12 mouse cellular contexts compared by ENCODE assay signal in the genomic region with DNA sequence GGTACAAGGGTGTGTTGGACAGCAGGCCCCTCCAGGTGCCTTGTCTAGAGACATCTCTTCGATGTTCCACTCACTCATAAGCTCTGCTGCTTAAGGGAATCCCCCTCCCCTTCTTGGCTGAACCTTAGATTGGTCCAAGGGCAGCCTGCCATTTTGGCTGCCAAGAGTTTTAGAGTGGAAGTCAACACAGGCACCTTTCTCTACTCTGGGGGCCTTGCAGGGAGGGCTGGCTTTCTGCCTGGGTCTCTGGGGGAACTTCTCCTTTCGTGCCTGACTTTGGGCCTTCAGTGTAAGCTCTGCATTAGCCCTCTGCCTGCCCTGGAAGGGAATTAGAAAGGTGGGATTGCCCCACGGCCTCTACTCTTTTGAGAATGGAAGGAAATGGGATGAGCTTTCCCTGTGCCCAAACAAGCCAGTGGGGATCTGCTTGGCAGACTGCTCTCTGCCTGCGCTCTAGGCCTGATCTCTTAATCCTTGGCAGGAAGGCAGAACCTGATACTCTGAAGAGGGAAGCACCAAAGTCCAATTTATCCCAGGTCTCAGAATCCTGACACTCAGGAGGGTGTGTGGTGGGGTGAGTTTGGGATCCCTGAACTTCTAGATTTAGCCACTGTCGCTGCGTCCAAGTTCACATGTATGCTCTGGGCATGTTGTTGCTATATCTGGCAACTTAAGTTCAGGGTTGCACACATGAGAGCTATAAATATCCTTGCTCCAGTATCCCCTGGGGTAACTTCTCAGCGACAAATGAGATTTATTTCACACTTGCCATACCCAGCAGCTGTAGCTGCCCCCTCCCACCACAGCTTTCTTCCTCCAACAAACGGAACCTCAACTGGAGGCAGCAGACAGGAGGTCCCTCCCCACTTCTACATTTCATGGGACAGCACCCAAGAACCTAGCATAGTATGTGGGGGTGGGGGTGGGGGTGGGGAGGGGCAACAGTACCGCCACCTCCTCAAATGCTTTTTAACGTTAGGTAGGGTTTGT. TPM values are rescaled to one million over a fixed set of nuclear protein-coding genes. Genes with fewer than 3 reads are reported as not detected.
DNase-seq lines count a peak whose midpoint lies in the region; ATAC-seq and TF ChIP-seq lines count a peak whose summit lies in the region.
"Had no signal": no experiment of that assay in that cellular context is flagged by ENCODE, and none has a peak within 500 bp of the region (broad histone marks: within the 10 kb centered on the region; RNA-seq: fewer than 3 reads in every experiment).

No protein-coding gene starts in this region.

- H3K4me2 ChIP-seq in midbrain, postnatal 0 days (ENCODE audit: low read depth, low read length, poor library complexity, severe bottlenecking), result no peak overlapping the region
- no peak overlapping the region for H3K4me2 ChIP-seq in midbrain, embryonic 16.5 days (ENCODE audit: low read length)
- peak overlapping the region; percentile 57 for H3K4me2 ChIP-seq in heart, embryonic 16.5 days (ENCODE audit: low read depth, low read length)

- TF ChIP-seq POLR2A in bone marrow macrophage, adult 2 months (IDR thresholded peaks at IDR 0.05; ENCODE audit: borderline replicate concordance, low read depth, low read length), result no peak

- intact Hi-C loops in heart, postnatal 36 days (cut with DNase I), result no loop called here

- no peaks in the 10 kb centered on the region for H3K27me3 ChIP-seq in midbrain, postnatal 0 days (ENCODE audit: insufficient read depth, low read length)
- no peaks in the 10 kb centered on the region for H3K27me3 ChIP-seq in midbrain, embryonic 16.5 days (ENCODE audit: control insufficient read depth, insufficient read depth, low read depth, low read length)
- no peaks in the 10 kb centered on the region for H3K27me3 ChIP-seq in heart, embryonic 16.5 days (ENCODE audit: control insufficient read depth, insufficient read depth, low read length)

- H3K4me1 ChIP-seq in midbrain, postnatal 0 days (ENCODE audit: insufficient read depth, low read length), result peaks cover 6% of the 10 kb centered on the region; the same call in 1 of the 2 replicates
- H3K4me1 ChIP-seq in midbrain, embryonic 16.5 days (ENCODE audit: control insufficient read depth, insufficient read depth, low read length), result peaks cover 16% of the 10 kb centered on the region
- H3K4me1 ChIP-seq in bone marrow macrophage, adult 2 months (ENCODE audit: control insufficient read depth, insufficient read depth, low read length), result peaks cover 69% of the 10 kb centered on the region
- H3K4me1 ChIP-seq in heart, embryonic 16.5 days (ENCODE audit: control insufficient read depth, insufficient read depth, low read length), result peaks cover 51% of the 10 kb centered on the region

- H3K4me3 ChIP-seq in midbrain, postnatal 0 days (ENCODE audit: low read depth, low read length), result no peak overlapping the region
- no peak overlapping the region for H3K4me3 ChIP-seq in midbrain, embryonic 16.5 days (ENCODE audit: low read depth, low read length)
- H3K4me3 ChIP-seq in bone marrow macrophage, adult 2 months (ENCODE audit: insufficient read depth, low read length), result no peak overlapping the region
- H3K4me3 ChIP-seq in heart, embryonic 16.5 days (ENCODE audit: low read length), result peak overlapping the region; percentile 22

- ATAC-seq in midbrain, postnatal 0 days (ENCODE audit: low FRiP score), result no peak
- no peak for ATAC-seq in midbrain, embryonic 16.5 days
- peak; percentile 24; the same call in 1 of the 2 replicates for ATAC-seq in heart, embryonic 16.5 days (replicated peaks; ENCODE audit: extremely low read depth, insufficient read depth, low FRiP score)

- no peak for TF ChIP-seq CTCF in midbrain, postnatal 0 days (IDR thresholded peaks at IDR 0.05)
- TF ChIP-seq CTCF in bone marrow macrophage, adult 2 months (IDR thresholded peaks at IDR 0.05; ENCODE audit: low read depth, low read length), result no peak

- H3K27ac ChIP-seq in midbrain, postnatal 0 days (ENCODE audit: low read depth, low read length), result no peak overlapping the region
- no peak overlapping the region for H3K27ac ChIP-seq in midbrain, embryonic 16.5 days (ENCODE audit: low read length)
- peak overlapping the region; percentile 21; the same call in 1 of the 2 replicates for H3K27ac ChIP-seq in bone marrow macrophage, adult 2 months (ENCODE audit: insufficient read depth, low read depth, low read length)
- peak overlapping the region; percentile 94 for H3K27ac ChIP-seq in heart, embryonic 16.5 days (ENCODE audit: low read length)
- H3K27ac ChIP-seq: kidney, postnatal 0 days had no signal

- DNase-seq in heart, adult 18-20 months, result peak; percentile 58 to 63
- DNase-seq in heart, postnatal 36 days, result no peak
- DNase-seq in midbrain, postnatal 0 days (ENCODE audit: low spot score), result peak; percentile 73
- no peak for DNase-seq in frontal cortex, postnatal 25 days (ENCODE audit: low spot score in 2 of 2)
- DNase-seq in left cerebral cortex, adult 9 months (ENCODE audit: low spot score in 2 of 2), result no peak

- no peak overlapping the region for H3K9ac ChIP-seq in midbrain, postnatal 0 days (replicated peaks; ENCODE audit: low read length, poor library complexity, severe bottlenecking)
- H3K9ac ChIP-seq in midbrain, embryonic 16.5 days (ENCODE audit: low read depth, low read length), result no peak overlapping the region
- peak overlapping the region; percentile 51 for H3K9ac ChIP-seq in heart, embryonic 16.5 days (ENCODE audit: low read length)

- WGBS in midbrain, postnatal 0 days, result 71% methylated on average over 10 of the region's 10 CpGs
- 80% methylated on average over 10 of the region's 10 CpGs for WGBS in midbrain, embryonic 16.5 days
- WGBS in heart, embryonic 16.5 days, result 43% methylated on average over 10 of the region's 10 CpGs

- no peaks in the 10 kb centered on the region for H3K9me3 ChIP-seq in midbrain, postnatal 0 days (ENCODE audit: low read length)
- H3K9me3 ChIP-seq in midbrain, embryonic 16.5 days (replicated peaks; ENCODE audit: control insufficient read depth, low read length, poor library complexity, severe bottlenecking), result no peaks in the 10 kb centered on the region
- no peaks in the 10 kb centered on the region for H3K9me3 ChIP-seq in heart, embryonic 16.5 days (replicated peaks; ENCODE audit: control insufficient read depth, low read length)

- no peaks in the 10 kb centered on the region; the same call in 1 of the 2 replicates for H3K36me3 ChIP-seq in midbrain, postnatal 0 days (ENCODE audit: insufficient read depth, low read length)
- H3K36me3 ChIP-seq in midbrain, embryonic 16.5 days (ENCODE audit: control insufficient read depth, insufficient read depth, low read length), result no peaks in the 10 kb centered on the region
- peaks cover 7% of the 10 kb centered on the region; the same call in 1 of the 2 replicates for H3K36me3 ChIP-seq in heart, embryonic 16.5 days (ENCODE audit: control insufficient read depth, insufficient read depth)

RNA-seq across cellular contexts. Expression of a gene that starts 4.9 kb away (rescaled TPM):
- total RNA-seq in heart, adult 18-20 months (2021), result 100 to 1,000 TPM; 116 to 125 TPM
- 100 to 1,000 TPM; 144 to 146 TPM for total RNA-seq in heart, postnatal 36 days (2021)
- total RNA-seq in midbrain, postnatal 0 days (2014; rRNA removed), result 23.1 and 26.3 TPM in 2 replicates
- polyA plus RNA-seq in midbrain, postnatal 0 days (2015; fragmentation: Nextera tagmentation; extraction: Ambion mirVana), result 4.3 and 5.1 TPM in 2 replicates
- polyA plus RNA-seq in midbrain, embryonic 16.5 days (2015; fragmentation: Nextera tagmentation; extraction: Ambion mirVana), result 5.3 and 6.0 TPM in 2 replicates
- 45.7 and 50.2 TPM in 2 replicates for polyA plus RNA-seq in bone marrow macrophage, adult 2 months (2012; ENCODE audit: insufficient read depth, insufficient read length, missing spikeins)
- 19.9 and 20.4 TPM in 2 replicates for polyA plus RNA-seq in heart, embryonic 16.5 days (2015; fragmentation: Nextera tagmentation; extraction: Ambion mirVana)

RNA-seq across cellular contexts. Expression of a gene that starts 20.1 kb away (rescaled TPM):
- total RNA-seq in heart, adult 18-20 months (2021), result not detected
- not detected for total RNA-seq in heart, postnatal 36 days (2021)
- total RNA-seq in midbrain, postnatal 0 days (2014; rRNA removed), result not detected in 2 replicates
- polyA plus RNA-seq in midbrain, postnatal 0 days (2015; fragmentation: Nextera tagmentation; extraction: Ambion mirVana), result 0.33 TPM in 1 of 2 replicates, not detected in the other
- polyA plus RNA-seq in midbrain, embryonic 16.5 days (2015; fragmentation: Nextera tagmentation; extraction: Ambion mirVana), result 0.29 TPM in 1 of 2 replicates, not detected in the other
- not detected in 2 replicates for polyA plus RNA-seq in bone marrow macrophage, adult 2 months (2012; ENCODE audit: insufficient read depth, insufficient read length, missing spikeins)
- polyA plus RNA-seq in heart, embryonic 16.5 days (2015; fragmentation: Nextera tagmentation; extraction: Ambion mirVana), result not detected in 2 replicates
- total RNA-seq: left cerebral cortex, postnatal 14 days; monocyte, adult 5-6 weeks had no signal
- polyA plus RNA-seq: kidney, postnatal 0 days; lung, embryonic 16.5 days had no signal

RNA-seq across cellular contexts. Expression of a gene that starts 50.7 kb away (rescaled TPM):
- total RNA-seq in heart, adult 18-20 months (2021), result not detected
- not detected for total RNA-seq in heart, postnatal 36 days (2021)
- total RNA-seq in midbrain, postnatal 0 days (2014; rRNA removed), result not detected in 2 replicates
- polyA plus RNA-seq in midbrain, postnatal 0 days (2015; fragmentation: Nextera tagmentation; extraction: Ambion mirVana), result not detected in 2 replicates
- not detected in 2 replicates for polyA plus RNA-seq in midbrain, embryonic 16.5 days (2015; fragmentation: Nextera tagmentation; extraction: Ambion mirVana)
- polyA plus RNA-seq in bone marrow macrophage, adult 2 months (2012; ENCODE audit: insufficient read depth, insufficient read length, missing spikeins), result not detected in 2 replicates
- not detected in 2 replicates for polyA plus RNA-seq in heart, embryonic 16.5 days (2015; fragmentation: Nextera tagmentation; extraction: Ambion mirVana)
- total RNA-seq: left cerebral cortex, postnatal 14 days; monocyte, adult 5-6 weeks had no signal
- polyA plus RNA-seq: kidney, postnatal 0 days; lung, embryonic 16.5 days had no signal

RNA-seq across cellular contexts. Expression of a gene that starts 57.4 kb away (rescaled TPM):
- 1 to 10 TPM; 3.8 to 4.8 TPM for total RNA-seq in heart, adult 18-20 months (2021)
- 1 to 10 TPM; 3.5 to 4.1 TPM for total RNA-seq in heart, postnatal 36 days (2021)
- total RNA-seq in midbrain, postnatal 0 days (2014; rRNA removed), result 21.6 and 22.0 TPM in 2 replicates
- 29.4 and 31.3 TPM in 2 replicates for polyA plus RNA-seq in midbrain, postnatal 0 days (2015; fragmentation: Nextera tagmentation; extraction: Ambion mirVana)
- polyA plus RNA-seq in midbrain, embryonic 16.5 days (2015; fragmentation: Nextera tagmentation; extraction: Ambion mirVana), result 30.9 and 32.7 TPM in 2 replicates
- 9.6 and 12.6 TPM in 2 replicates for polyA plus RNA-seq in bone marrow macrophage, adult 2 months (2012; ENCODE audit: insufficient read depth, insufficient read length, missing spikeins)
- 13.7 and 14.2 TPM in 2 replicates for polyA plus RNA-seq in heart, embryonic 16.5 days (2015; fragmentation: Nextera tagmentation; extraction: Ambion mirVana)

RNA-seq across cellular contexts. Expression of a gene that starts 57.5 kb away (rescaled TPM):
- 10 to 100 TPM; 43.4 to 46.2 TPM for total RNA-seq in heart, adult 18-20 months (2021)
- 10 to 100 TPM; 44.1 to 44.4 TPM for total RNA-seq in heart, postnatal 36 days (2021)
- 51.4 and 51.6 TPM in 2 replicates for total RNA-seq in midbrain, postnatal 0 days (2014; rRNA removed)
- 194 and 199 TPM in 2 replicates for polyA plus RNA-seq in midbrain, postnatal 0 days (2015; fragmentation: Nextera tagmentation; extraction: Ambion mirVana)
- polyA plus RNA-seq in midbrain, embryonic 16.5 days (2015; fragmentation: Nextera tagmentation; extraction: Ambion mirVana), result 209 and 213 TPM in 2 replicates
- polyA plus RNA-seq in bone marrow macrophage, adult 2 months (2012; ENCODE audit: insufficient read depth, insufficient read length, missing spikeins), result 60.7 and 69.6 TPM in 2 replicates
- polyA plus RNA-seq in heart, embryonic 16.5 days (2015; fragmentation: Nextera tagmentation; extraction: Ambion mirVana), result 106 and 120 TPM in 2 replicates

Comparison
In these comparisons a context has a peak if more than half of its experiments do, and no peak if none do; other contexts are left out.
1. DNase-seq: peak in heart, adult 18-20 months (2 of 2) and midbrain, postnatal 0 days (single experiment); none in heart, postnatal 36 days (0 of 2), frontal cortex, postnatal 25 days (0 of 2) and left cerebral cortex, adult 9 months (0 of 2).
2. H3K27ac ChIP-seq: peak in bone marrow macrophage, adult 2 months (single experiment) and heart, embryonic 16.5 days (single experiment); none in midbrain, postnatal 0 days (single experiment) and midbrain, embryonic 16.5 days (single experiment).